Mouse (Mus musculus) lung, postnatal 0 days (tissue): Measurements from ENCODE around the gene St6gal1. TPM values are rescaled to one million over a fixed set of nuclear protein-coding genes. Genes with fewer than 3 reads are reported as not detected.

Experiments
- ATAC-seq: fragments of 200-750 bp; cut with Nextera tagmentation; 2 replicates; pipeline ENCODE4 v1.8.0; 2017; ENCODE audit warnings: moderate library complexity
- DNase-seq: peaks from one replicate; pipeline ENCODE4 v3.0.0-alpha.2; 2016; ENCODE audit warnings: low spot score
- H3K27ac ChIP-seq: fragments of 300-500 bp; sonication (generic); 2 replicates; pipeline ENCODE4 v1.5.1; 2014; ENCODE audit warnings: antibody characterized with exemption, mild to moderate bottlenecking, low read length, mixed read lengths
- H3K27me3 ChIP-seq: fragments of 300-500 bp; sonication (generic); replicated peaks from 2 replicates; pipeline ENCODE4 v1.6.1; 2014; ENCODE audit warnings: low read length, mixed read lengths; ENCODE audit not compliant: insufficient read depth
- H3K36me3 ChIP-seq: fragments of 300-500 bp; sonication (generic); 2 replicates; pipeline ENCODE4 v1.6.1; 2014; ENCODE audit warnings: low read length, mixed read lengths; ENCODE audit not compliant: insufficient read depth
- H3K4me1 ChIP-seq: fragments of 300-500 bp; sonication (generic); 2 replicates; pipeline ENCODE4 v1.6.1; 2014; ENCODE audit warnings: antibody characterized with exemption, low read depth, low read length, mixed read lengths; ENCODE audit not compliant: insufficient read depth
- H3K4me2 ChIP-seq: fragments of 300-500 bp; sonication (generic); replicated peaks from 2 replicates; pipeline ENCODE4 v1.6.1; 2014; ENCODE audit warnings: low read depth, mild to moderate bottlenecking, low read length, moderate library complexity, mixed read lengths
- H3K4me3 ChIP-seq: fragments of 300-500 bp; sonication (generic); 2 replicates; pipeline ENCODE4 v1.5.1; 2014; ENCODE audit warnings: low read depth, low read length
- H3K9ac ChIP-seq: fragments of 300-500 bp; sonication (generic); replicated peaks from 2 replicates; pipeline ENCODE4 v1.6.1; 2014; ENCODE audit warnings: low read depth, mild to moderate bottlenecking
- H3K9me3 ChIP-seq: fragments of 300-500 bp; sonication (generic); 2 replicates; pipeline ENCODE4 v1.6.1; 2016; ENCODE audit warnings: low read length, mixed read lengths
- CTCF ChIP-seq: IDR thresholded peaks from 2 replicates; pipeline ENCODE4 v1.5.1; 2016; ENCODE audit warnings: antibody characterized with exemption, mild to moderate bottlenecking
- EP300 ChIP-seq: IDR thresholded peaks from 2 replicates; pipeline ENCODE4 v1.6.1; 2016; ENCODE audit warnings: antibody characterized with exemption, mild to moderate bottlenecking, control low read depth
- WGBS: fragments of 180-500 bp; shearing (Covaris S2); extraction: QIAGEN DNeasy Blood & Tissue Kit; methylation state at CpG from one replicate; pipeline ENCODE4 v1.1.7; 2014; 5-methylcytosine and 5-hydroxymethylcytosine counted together
- polyA plus RNA-seq: library from polyadenylated mRNA; unstranded; fragments of >200 nt; fragmentation: Nextera tagmentation; extraction: Ambion mirVana; gene quantifications from 2 replicates; pipeline ENCODE4 v1.2.1, GENCODE M21; 2015

Gene St6gal1
- polyA plus RNA-seq, 1 experiment from 2014 or later: 46.4 TPM

GRCm38 (mm10) chr16:23282241-23282640, 57.7 kb downstream of the St6gal1 start:
- TF ChIP-seq CTCF (no peak), EP300 (no peak)
- H3K27ac ChIP-seq: no peak overlapping the region
- H3K9me3 ChIP-seq: no peaks in the 10 kb centered on the region
- no peaks in the 10 kb centered on the region for H3K27me3 ChIP-seq
- WGBS: 87% methylated on average over 5 of the region's 5 CpGs
- H3K9ac ChIP-seq: no peak overlapping the region
- no peaks in the 10 kb centered on the region for H3K36me3 ChIP-seq
- ATAC-seq (no peak), DNase-seq (no peak)
- H3K4me2 ChIP-seq: no peak overlapping the region
- H3K4me1 ChIP-seq: peaks cover 3% of the 10 kb centered on the region; the same call in 1 of the 2 replicates
- no peak overlapping the region for H3K4me3 ChIP-seq

- DNase-seq (no peak), ATAC-seq (no peak)
- H3K4me2 ChIP-seq: no peak overlapping the region
- H3K36me3 ChIP-seq: no peaks in the 10 kb centered on the region
- H3K27ac ChIP-seq: no peak overlapping the region
- 85% methylated on average over 5 of the region's 5 CpGs for WGBS
- no peak overlapping the region for H3K4me3 ChIP-seq
- H3K9me3 ChIP-seq: no peaks in the 10 kb centered on the region
- no peaks in the 10 kb centered on the region for H3K27me3 ChIP-seq
- TF ChIP-seq CTCF (no peak), EP300 (no peak)
- no peak overlapping the region for H3K9ac ChIP-seq
- peaks cover 3% of the 10 kb centered on the region; the same call in 1 of the 2 replicates for H3K4me1 ChIP-seq
Observed at GRCm38 (mm10) chr16:23282941-23283340, 58.4 kb downstream of the St6gal1 start.

- Histone ChIP-seq H3K36me3 (no peaks in the 10 kb centered on the region), H3K9ac (no peak overlapping the region), H3K4me1 (peaks cover 3% of the 10 kb centered on the region; the same call in 1 of the 2 replicates), H3K27ac (no peak overlapping the region), H3K27me3 (no peaks in the 10 kb centered on the region), H3K4me3 (no peak overlapping the region), H3K4me2 (no peak overlapping the region), H3K9me3 (no peaks in the 10 kb centered on the region)
- 96% methylated on average over 1 of the region's 1 CpGs for WGBS
- no peak for DNase-seq
- no peak for ATAC-seq
- no peak for TF ChIP-seq EP300
- TF ChIP-seq CTCF: no peak
Observed at GRCm38 (mm10) chr16:23283677-23284076, 59.1 kb downstream of the St6gal1 start.

GRCm38 (mm10) chr16:23284470-23285394, 60.2 kb downstream of the St6gal1 start:
- Histone ChIP-seq H3K27me3 (no peaks in the 10 kb centered on the region), H3K9ac (no peak overlapping the region), H3K4me1 (peaks cover 3% of the 10 kb centered on the region; the same call in 1 of the 2 replicates), H3K27ac (no peak overlapping the region), H3K36me3 (no peaks in the 10 kb centered on the region), H3K4me3 (no peak overlapping the region), H3K4me2 (no peak overlapping the region), H3K9me3 (no peaks in the 10 kb centered on the region)
- WGBS: 67% methylated on average over 15 of the region's 15 CpGs
- no peak for DNase-seq
- TF ChIP-seq EP300 (no peak), CTCF (no peak)
- 0 out of 2 replicates have a peak, but pooled peaks have one; percentile 27 for ATAC-seq

GRCm38 (mm10) chr16:23286380-23287097, 62.0 kb downstream of the St6gal1 start:
- Histone ChIP-seq H3K9me3 (no peaks in the 10 kb centered on the region), H3K4me3 (no peak overlapping the region), H3K4me2 (no peak overlapping the region), H3K27me3 (no peaks in the 10 kb centered on the region), H3K27ac (no peak overlapping the region), H3K4me1 (peaks cover 5% of the 10 kb centered on the region; the same call in 1 of the 2 replicates), H3K36me3 (no peaks in the 10 kb centered on the region), H3K9ac (no peak overlapping the region)
- no peak for ATAC-seq
- TF ChIP-seq CTCF (no peak), EP300 (no peak)
- DNase-seq: no peak
- WGBS: 75% methylated on average over 11 of the region's 11 CpGs
